ENCODE assay signal across 28 mouse cellular contexts in genomic region chr5:28128851-28129250, GRCm38 (mm10). TPM values are rescaled to one million over a fixed set of nuclear protein-coding genes. Genes with fewer than 3 reads are reported as not detected.
DNase-seq lines count a peak whose midpoint lies in the region; ATAC-seq lines count a peak whose summit lies in the region.
"Had no signal": no experiment of that assay in that cellular context is flagged by ENCODE, and none has a peak within 500 bp of the region (broad histone marks: within the 10 kb centered on the region; RNA-seq: fewer than 3 reads in every experiment).

No protein-coding gene starts in this region.

- DNase-seq in kidney, adult 11 months = peak; percentile 12
- peak; percentile 70 for DNase-seq in kidney, adult 9 months
- peak; percentile 17 to 23 for DNase-seq in kidney, postnatal 36 days
- DNase-seq in kidney, adult 18-20 months = no peak
- DNase-seq: adrenal gland, adult 8-10 months; adrenal gland, postnatal 14 days; adrenal gland, postnatal 36 days; B cell, adult 2 months; cerebellum, adult 11 months; cerebellum, adult 18-20 months; cerebellum, adult 8-10 months; cerebellum, adult 9-11 months; cerebellum, postnatal 14 days; cerebellum, postnatal 36 days; embryo, embryonic 11 days had no signal

- no peak overlapping the region for H3K27ac ChIP-seq in kidney, embryonic 14.5 days (ENCODE audit: low read depth, low read length)
- H3K27ac ChIP-seq in kidney, embryonic 16.5 days (ENCODE audit: low read length) = no peak overlapping the region
- H3K27ac ChIP-seq: embryonic facial prominence, embryonic 13.5 days; embryonic facial prominence, embryonic 15.5 days; forebrain, embryonic 10.5 days; forebrain, embryonic 12.5 days had no signal

- WGBS in kidney, embryonic 14.5 days = 50% methylated on average over 1 of the region's 1 CpGs
- WGBS in kidney, embryonic 16.5 days = 31% methylated on average over 1 of the region's 1 CpGs

- peaks cover 63% of the 10 kb centered on the region for H3K27me3 ChIP-seq in kidney, embryonic 14.5 days (ENCODE audit: control insufficient read depth, insufficient read depth, low read length)
- H3K27me3 ChIP-seq in kidney, embryonic 16.5 days (ENCODE audit: insufficient read depth, low read length) = peaks cover 73% of the 10 kb centered on the region

- no peak overlapping the region for H3K4me3 ChIP-seq in kidney, embryonic 14.5 days (ENCODE audit: low read length)
- H3K4me3 ChIP-seq in kidney, embryonic 16.5 days (ENCODE audit: low read length) = no peak overlapping the region
- H3K4me3 ChIP-seq: embryonic facial prominence, embryonic 13.5 days; embryonic facial prominence, embryonic 15.5 days; erythroblast, embryonic 14.5 days; forebrain, embryonic 10.5 days; forebrain, embryonic 12.5 days had no signal

- H3K4me2 ChIP-seq in kidney, embryonic 14.5 days (replicated peaks; ENCODE audit: low read depth, low read length) = no peak overlapping the region
- no peak overlapping the region for H3K4me2 ChIP-seq in kidney, embryonic 16.5 days (replicated peaks; ENCODE audit: low read depth, low read length)
- H3K4me2 ChIP-seq: embryonic facial prominence, embryonic 13.5 days; embryonic facial prominence, embryonic 15.5 days; forebrain, embryonic 12.5 days had no signal

- no peak for ATAC-seq in kidney, embryonic 14.5 days (ENCODE audit: low FRiP score, low TSS enrichment)
- ATAC-seq in kidney, embryonic 16.5 days (ENCODE audit: low FRiP score, low TSS enrichment) = no peak
- ATAC-seq: activated CD4-positive, CD25-positive, alpha-beta regulatory T cell, adult 4 months; CD4-positive, CD25-positive, alpha-beta regulatory T cell, adult 4 months; forebrain, embryonic 14.5 days; forebrain, embryonic 16.5 days; Patski had no signal

- H3K9ac ChIP-seq in kidney, embryonic 14.5 days (ENCODE audit: low read depth, low read length) = no peak overlapping the region
- no peak overlapping the region for H3K9ac ChIP-seq in kidney, embryonic 16.5 days (replicated peaks; ENCODE audit: low read length)
- H3K9ac ChIP-seq: embryonic facial prominence, embryonic 13.5 days; embryonic facial prominence, embryonic 15.5 days; forebrain, embryonic 12.5 days had no signal

- no peaks in the 10 kb centered on the region for H3K9me3 ChIP-seq in kidney, embryonic 14.5 days (ENCODE audit: control insufficient read depth, low read length)
- H3K9me3 ChIP-seq in kidney, embryonic 16.5 days (ENCODE audit: low read length) = no peaks in the 10 kb centered on the region
- H3K9me3 ChIP-seq: embryonic facial prominence, embryonic 13.5 days; embryonic facial prominence, embryonic 15.5 days; forebrain, embryonic 10.5 days; forebrain, embryonic 12.5 days; G1E had no signal

- no peaks in the 10 kb centered on the region for H3K36me3 ChIP-seq in kidney, embryonic 14.5 days (ENCODE audit: control insufficient read depth, insufficient read depth, low read length)
- no peaks in the 10 kb centered on the region for H3K36me3 ChIP-seq in kidney, embryonic 16.5 days (ENCODE audit: insufficient read depth, low read length)
- H3K36me3 ChIP-seq: embryonic facial prominence, embryonic 13.5 days; embryonic facial prominence, embryonic 15.5 days; forebrain, embryonic 10.5 days; forebrain, embryonic 12.5 days; G1E had no signal

- H3K4me1 ChIP-seq in kidney, embryonic 14.5 days (ENCODE audit: control insufficient read depth, insufficient read depth, low read length) = no peaks in the 10 kb centered on the region
- no peaks in the 10 kb centered on the region for H3K4me1 ChIP-seq in kidney, embryonic 16.5 days (ENCODE audit: insufficient read depth, low read length)
- H3K4me1 ChIP-seq: embryonic facial prominence, embryonic 13.5 days; embryonic facial prominence, embryonic 15.5 days had no signal

RNA-seq across cellular contexts. Expression of gene En2, which starts 36.6 kb away (rescaled TPM):
- polyA plus RNA-seq in kidney, embryonic 14.5 days (2014; fragmentation: Nextera tagmentation; extraction: Ambion mirVana) = 0.10 and 0.27 TPM in 2 replicates
- polyA plus RNA-seq in kidney, embryonic 16.5 days (2015; fragmentation: Nextera tagmentation; extraction: Ambion mirVana) = 0.07 and 0.13 TPM in 2 replicates
- polyA plus RNA-seq: activated CD4-positive, CD25-positive, alpha-beta regulatory T cell, adult 4 months; CD4-positive, CD25-positive, alpha-beta regulatory T cell, adult 4 months; embryonic facial prominence, embryonic 13.5 days; embryonic facial prominence, embryonic 15.5 days; erythroblast, embryonic 14.5 days; forebrain, embryonic 10.5 days; forebrain, embryonic 12.5 days; forebrain, embryonic 14.5 days; forebrain, embryonic 16.5 days; G1E had no signal

RNA-seq across cellular contexts. Expression of gene Insig1, which starts 57.7 kb away (rescaled TPM):
- 40.9 and 68.4 TPM in 2 replicates for polyA plus RNA-seq in kidney, embryonic 14.5 days (2014; fragmentation: Nextera tagmentation; extraction: Ambion mirVana)
- polyA plus RNA-seq in kidney, embryonic 16.5 days (2015; fragmentation: Nextera tagmentation; extraction: Ambion mirVana) = 40.2 and 47.4 TPM in 2 replicates
